Mouse (Mus musculus): Measurements from ENCODE around the gene Prss41.

The Prss41 gene

DNA sequence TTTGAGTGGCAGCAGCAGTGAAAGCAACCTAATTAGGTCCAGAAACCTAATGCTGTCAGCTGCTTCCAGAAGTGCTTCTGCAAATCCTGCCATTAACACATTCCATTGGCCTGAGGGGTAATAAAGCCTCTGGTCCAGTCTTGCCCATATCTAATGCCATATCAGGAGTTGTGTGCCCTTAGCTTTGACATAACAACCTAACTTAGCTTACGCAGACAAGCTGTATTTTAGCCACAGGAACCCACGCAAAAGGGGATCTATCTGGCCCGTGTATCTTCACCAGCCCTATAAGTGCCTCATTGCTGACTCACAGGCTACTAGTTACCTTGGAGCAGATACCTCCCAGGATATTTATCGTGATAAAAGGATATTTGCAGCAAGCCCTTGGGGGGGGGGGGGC is 18.4 kb downstream of the Prss41 start:
- DNase-seq = no peak

DNA sequence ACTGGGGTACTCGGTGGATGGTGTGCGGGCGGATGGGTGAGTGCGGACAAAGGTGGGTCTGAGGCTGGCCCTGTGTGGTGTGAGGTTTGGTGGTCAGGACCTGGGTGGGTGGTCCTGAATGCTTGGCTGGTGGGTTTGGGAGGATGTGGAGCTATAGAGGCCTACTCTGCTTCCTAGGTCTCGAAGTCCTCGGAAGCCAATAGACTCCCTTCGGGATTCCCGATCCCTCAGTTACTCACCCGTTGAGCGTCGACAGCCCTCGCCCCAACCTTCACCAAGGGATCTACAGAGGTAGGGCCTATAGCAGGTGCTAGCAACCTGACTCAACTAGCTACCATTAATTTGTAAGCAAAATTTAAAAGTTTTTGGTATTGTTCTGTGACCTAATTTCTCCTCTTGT is 20.4 kb downstream of the Prss41 start:
- DNase-seq = no peak

- no peak for DNase-seq
Measured at GRCm38 (mm10) chr17:23823018-23823417, 21.0 kb downstream of the Prss41 start.

GRCm38 (mm10) chr17:23822094-23822493 is 21.9 kb downstream of the Prss41 start:
- DNase-seq = no peak

- DNase-seq = no peak
Measured at GRCm38 (mm10) chr17:23820731-23821130, 23.2 kb downstream of the Prss41 start.

- no peak for DNase-seq
Measured at GRCm38 (mm10) chr17:23819235-23819634, 24.7 kb downstream of the Prss41 start.

- DNase-seq = no peak
Measured at GRCm38 (mm10) chr17:23818579-23818978, 25.4 kb downstream of the Prss41 start.

- DNase-seq = no peak
Measured at GRCm38 (mm10) chr17:23815641-23816040, 28.3 kb downstream of the Prss41 start.

DNA sequence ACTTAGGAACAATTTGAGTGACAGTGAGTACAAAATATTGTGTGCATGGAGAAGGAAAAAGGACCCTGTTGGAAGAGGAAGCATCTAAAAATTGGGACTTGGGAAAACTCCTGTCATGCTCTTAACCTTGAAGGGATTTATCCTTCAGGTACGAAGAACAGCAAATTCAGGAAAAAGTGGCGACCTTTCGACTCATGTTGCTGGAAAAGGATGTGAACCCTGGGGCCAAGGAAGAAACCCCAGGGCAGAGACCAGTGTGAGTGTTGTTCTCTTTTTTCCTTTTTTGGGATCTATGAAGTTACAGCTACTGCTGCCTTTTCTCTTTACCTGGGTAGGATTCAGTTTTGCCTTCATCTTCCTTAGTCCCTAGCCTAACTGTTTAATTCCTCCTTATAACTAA is 36.1 kb downstream of the Prss41 start:
- no peak for DNase-seq

GRCm38 (mm10) chr17:23806867-23807266 is 37.1 kb downstream of the Prss41 start:
- peak; percentile 60 to 68 for DNase-seq

GRCm38 (mm10) chr17:23804426-23805085 is 39.4 kb downstream of the Prss41 start:
- no peak for DNase-seq

GRCm38 (mm10) chr17:23803366-23804041 is 40.5 kb downstream of the Prss41 start:
- DNase-seq = peak; percentile 71 to 79

DNA sequence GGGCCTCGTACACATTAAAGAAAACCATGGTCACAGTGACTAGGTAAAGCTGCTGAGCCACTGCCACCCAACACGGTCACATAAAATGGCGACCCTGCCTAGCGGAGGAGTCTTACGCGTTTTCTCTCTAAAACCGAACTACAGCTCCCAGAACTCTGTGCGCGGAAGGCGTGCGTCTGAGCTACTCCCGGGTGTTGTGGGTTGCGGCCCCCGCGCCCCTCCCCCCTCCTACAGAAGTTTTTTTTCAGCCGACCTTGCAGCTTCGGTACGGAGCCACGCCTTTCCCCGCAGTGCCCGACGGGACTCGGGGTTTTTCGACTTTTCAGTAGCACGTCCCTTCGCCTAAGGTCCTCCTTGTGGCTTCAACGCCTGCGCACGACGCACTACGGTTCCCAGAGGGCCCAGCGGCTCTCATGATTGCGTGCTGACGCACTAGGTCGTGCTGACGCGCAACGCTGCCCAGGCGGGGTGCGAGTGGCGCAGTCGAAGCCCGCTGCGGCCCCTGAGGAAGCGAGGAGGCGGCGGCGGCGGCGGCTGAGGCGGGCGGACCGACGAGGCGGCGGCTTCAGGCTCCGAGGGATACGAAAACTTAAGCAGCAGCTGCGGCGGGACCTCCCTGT is 41.1 kb downstream of the Prss41 start:
- peak; percentile 99 for DNase-seq

- no peak for DNase-seq
Measured at GRCm38 (mm10) chr17:23801627-23802026, 42.3 kb downstream of the Prss41 start.

GRCm38 (mm10) chr17:23797316-23797715 is 46.7 kb downstream of the Prss41 start:
- no peak for DNase-seq

DNA sequence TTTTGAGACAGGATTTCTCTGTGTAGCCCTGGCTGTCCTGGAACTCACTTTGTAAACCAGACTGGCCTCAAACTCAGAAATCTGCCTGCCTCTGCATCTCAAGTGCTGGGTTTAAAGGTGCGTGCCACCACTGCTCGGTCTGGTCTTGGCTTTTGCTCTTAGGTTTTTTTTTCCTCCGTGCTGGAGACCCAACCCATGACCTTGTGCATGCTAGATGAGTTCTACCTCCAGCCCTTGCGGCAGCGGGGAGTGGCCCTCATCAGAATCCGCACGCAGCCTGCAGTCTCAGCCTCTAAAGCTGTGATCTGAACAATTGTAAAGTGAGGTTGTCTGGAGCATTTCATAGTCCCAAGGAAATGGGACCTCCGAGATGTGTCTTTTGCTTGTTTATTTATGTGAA is 48.6 kb downstream of the Prss41 start:
- no peak for DNase-seq

DNA sequence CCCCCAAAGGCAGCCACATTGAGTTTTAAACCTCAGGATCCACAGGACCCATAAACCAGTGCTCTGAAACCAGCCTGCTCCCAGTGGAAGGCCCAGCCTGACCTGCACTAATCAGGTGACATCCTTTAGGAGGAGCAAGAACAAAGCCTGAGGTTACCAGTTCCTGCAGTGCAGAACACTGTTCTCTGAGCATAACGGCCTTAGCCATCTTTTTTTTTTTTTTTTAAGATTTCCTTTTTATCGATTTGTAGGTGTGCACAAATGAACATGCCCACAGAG is 53.0 kb downstream of the Prss41 start:
- no peak for DNase-seq

DNA sequence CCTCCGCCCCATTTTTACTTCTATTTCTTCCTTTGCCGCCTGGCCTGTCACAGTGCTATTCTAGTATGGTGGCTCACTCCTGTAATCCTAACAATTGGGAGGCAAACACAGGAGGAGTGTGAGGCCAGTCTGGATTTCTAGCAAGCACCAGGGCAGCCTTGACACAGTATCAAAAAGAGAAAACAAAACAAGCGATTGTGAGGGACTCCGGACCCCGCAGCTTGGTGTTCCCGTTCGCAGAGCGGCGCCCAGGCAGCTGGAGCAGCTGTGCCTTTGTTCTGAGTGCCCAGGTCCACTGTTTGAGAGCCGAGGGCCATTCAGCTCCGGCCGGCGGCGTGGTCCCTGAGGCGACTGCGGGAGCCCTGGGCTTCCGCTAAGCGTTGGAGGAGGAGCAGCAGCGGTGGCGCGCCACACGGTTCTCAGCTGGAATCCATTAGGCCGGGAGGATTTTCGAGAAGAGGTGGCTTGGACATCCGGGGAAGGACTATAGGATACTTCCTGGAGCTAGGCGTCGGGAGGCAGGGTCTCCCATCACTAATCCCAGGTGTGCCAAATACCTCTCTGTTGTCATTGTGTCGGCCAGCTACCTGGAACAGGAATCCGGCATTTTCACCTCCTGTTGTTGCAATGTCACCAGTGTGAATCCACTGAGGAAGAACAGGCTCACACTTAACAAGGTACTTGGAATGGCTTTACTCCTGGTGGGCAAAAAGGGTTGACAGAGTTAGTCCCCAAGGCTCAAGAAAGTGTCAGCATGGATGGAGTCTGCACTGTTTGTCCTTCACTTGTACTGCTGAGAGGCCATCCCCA is 53.5 kb downstream of the Prss41 start, which contains the start of gene Srrm2:
Srrm2 (plus strand) TSS at position 264 of the 810 bp plus-strand sequence.
- DNase-seq = peak; percentile 58 to 63

- no peak for DNase-seq
Measured at GRCm38 (mm10) chr17:23789749-23790268, 54.2 kb downstream of the Prss41 start.

DNA sequence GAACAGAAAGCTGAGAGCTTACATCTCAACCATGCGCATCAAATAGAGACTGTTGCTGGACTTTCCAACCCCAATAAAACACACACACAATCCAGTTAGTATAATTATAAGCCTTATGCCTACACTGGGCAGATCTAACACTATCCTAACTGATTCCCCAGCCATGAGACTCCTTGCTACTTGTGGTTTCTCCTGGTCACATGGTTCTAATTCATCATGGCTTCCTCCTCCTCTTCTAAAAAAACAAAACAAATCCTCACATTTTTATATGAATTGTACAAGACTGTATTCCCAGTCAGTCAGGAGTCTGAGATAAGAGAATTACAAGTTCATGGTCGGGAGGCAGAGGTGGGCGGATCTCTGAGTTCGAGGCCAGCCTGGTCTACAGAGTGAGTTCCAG is 55.0 kb downstream of the Prss41 start:
- DNase-seq = no peak

All from lung, adult 18-20 months (tissue).